In genomic region chr11:7545621-7546020, GRCm38 (mm10) we compare ENCODE assay signal across 24 mouse cellular contexts.
DNase-seq lines count a peak whose midpoint lies in the region; ATAC-seq and TF ChIP-seq lines count a peak whose summit lies in the region.
"Had no signal": no experiment of that assay in that cellular context is flagged by ENCODE, and none has a peak within 500 bp of the region (broad histone marks: within the 10 kb centered on the region; RNA-seq: fewer than 3 reads in every experiment).

No protein-coding gene starts in this region.

- H3K36me3 ChIP-seq in stomach, embryonic 15.5 days: no peaks in the 10 kb centered on the region
- no peaks in the 10 kb centered on the region for H3K36me3 ChIP-seq in stomach, postnatal 0 days (ENCODE audit: control insufficient read depth, insufficient read depth, low read length)
- H3K36me3 ChIP-seq: embryonic facial prominence, embryonic 10.5 days; embryonic facial prominence, embryonic 12.5 days; forebrain, embryonic 15.5 days; G1E had no signal

- no peak for DNase-seq in frontal cortex, postnatal 14 days (ENCODE audit: low spot score in 2 of 2)
- DNase-seq in brain, adult 2 months (ENCODE audit: low read depth, low spot score): peak; percentile 13
- DNase-seq in stomach, postnatal 0 days (ENCODE audit: low spot score): no peak
- DNase-seq in adrenal gland, postnatal 14 days: no peak
- DNase-seq in urinary bladder, postnatal 25 days (ENCODE audit: low spot score): no peak
- DNase-seq: adrenal gland, adult 8-10 months; adrenal gland, postnatal 25 days; B cell, adult 2 months; cerebellum, adult 11-12 months; cerebellum, adult 2 months; cerebellum, adult 9-10 months; cerebellum, postnatal 10 days; cerebellum, postnatal 25 days had no signal

- no peak overlapping the region for H3K27ac ChIP-seq in stomach, embryonic 15.5 days
- no peak overlapping the region for H3K27ac ChIP-seq in stomach, postnatal 0 days (replicated peaks)
- H3K27ac ChIP-seq: embryonic facial prominence, embryonic 10.5 days; embryonic facial prominence, embryonic 12.5 days; forebrain, embryonic 13.5 days; forebrain, embryonic 15.5 days had no signal

- H3K9me3 ChIP-seq in stomach, embryonic 15.5 days: no peaks in the 10 kb centered on the region
- no peaks in the 10 kb centered on the region for H3K9me3 ChIP-seq in stomach, postnatal 0 days (ENCODE audit: control insufficient read depth, low read length)
- H3K9me3 ChIP-seq: embryonic facial prominence, embryonic 10.5 days; embryonic facial prominence, embryonic 12.5 days; forebrain, embryonic 13.5 days; forebrain, embryonic 15.5 days; G1E had no signal

- H3K9ac ChIP-seq in stomach, embryonic 15.5 days: no peak overlapping the region
- H3K9ac ChIP-seq in stomach, postnatal 0 days (ENCODE audit: low read length): no peak overlapping the region
- H3K9ac ChIP-seq: embryonic facial prominence, embryonic 12.5 days; forebrain, embryonic 13.5 days; forebrain, embryonic 15.5 days had no signal

- ATAC-seq in frontal cortex, adult (ENCODE audit: low TSS enrichment): peak; percentile 80
- ATAC-seq in stomach, embryonic 15.5 days (ENCODE audit: insufficient read depth, low FRiP score, low read depth): peak; percentile 66
- ATAC-seq in stomach, postnatal 0 days (ENCODE audit: low FRiP score, low TSS enrichment): peak; percentile 88
- ATAC-seq: activated CD4-positive, CD25-positive, alpha-beta regulatory T cell, adult 4 months; CD4-positive, CD25-positive, alpha-beta regulatory T cell, adult 4 months; forebrain, embryonic 13.5 days; forebrain, embryonic 15.5 days; Patski had no signal

- no peak overlapping the region for H3K4me3 ChIP-seq in stomach, embryonic 15.5 days (replicated peaks)
- no peak overlapping the region for H3K4me3 ChIP-seq in stomach, postnatal 0 days (ENCODE audit: low read depth, low read length)
- H3K4me3 ChIP-seq: embryonic facial prominence, embryonic 10.5 days; embryonic facial prominence, embryonic 12.5 days; forebrain, embryonic 13.5 days; forebrain, embryonic 15.5 days had no signal

- no peaks in the 10 kb centered on the region for H3K4me1 ChIP-seq in stomach, embryonic 15.5 days
- H3K4me1 ChIP-seq in stomach, postnatal 0 days (replicated peaks; ENCODE audit: control insufficient read depth, insufficient read depth): no peaks in the 10 kb centered on the region
- H3K4me1 ChIP-seq: embryonic facial prominence, embryonic 10.5 days; embryonic facial prominence, embryonic 12.5 days; forebrain, embryonic 13.5 days; forebrain, embryonic 15.5 days had no signal

- H3K4me2 ChIP-seq in stomach, embryonic 15.5 days: no peak overlapping the region
- H3K4me2 ChIP-seq in stomach, postnatal 0 days (replicated peaks; ENCODE audit: low read depth): no peak overlapping the region
- H3K4me2 ChIP-seq: embryonic facial prominence, embryonic 12.5 days; forebrain, embryonic 13.5 days; forebrain, embryonic 15.5 days had no signal

- H3K27me3 ChIP-seq in stomach, embryonic 15.5 days (replicated peaks): no peaks in the 10 kb centered on the region
- H3K27me3 ChIP-seq in stomach, postnatal 0 days (ENCODE audit: control insufficient read depth, insufficient read depth, low read length): no peaks in the 10 kb centered on the region
- H3K27me3 ChIP-seq: CH12.LX; embryonic facial prominence, embryonic 12.5 days; forebrain, embryonic 13.5 days; forebrain, embryonic 15.5 days; Patski had no signal

- TF ChIP-seq CTCF in stomach, postnatal 0 days (IDR thresholded peaks at IDR 0.05; ENCODE audit: low read depth): no peak

- WGBS in stomach, embryonic 15.5 days: 65% methylated on average over 2 of the region's 2 CpGs
- 49% methylated on average over 2 of the region's 2 CpGs for WGBS in stomach, postnatal 0 days

- TF ChIP-seq EP300 in stomach, postnatal 0 days (optimal IDR thresholded peaks at IDR 0.05): no peak
